In genomic region chr10:107166486-107166885, GRCm38 (mm10) we compare ENCODE assay signal across 29 mouse cellular contexts. TPM values are rescaled to one million over a fixed set of nuclear protein-coding genes. Genes with fewer than 3 reads are reported as not detected.
DNase-seq lines count a peak whose midpoint lies in the region; ATAC-seq and TF ChIP-seq lines count a peak whose summit lies in the region.
"Had no signal": no experiment of that assay in that cellular context is flagged by ENCODE, and none has a peak within 500 bp of the region (broad histone marks: within the 10 kb centered on the region; RNA-seq: fewer than 3 reads in every experiment).

No protein-coding gene starts in this region.

- H3K4me2 ChIP-seq in forebrain, embryonic 11.5 days (ENCODE audit: low read depth, low read length, severe bottlenecking): no peak overlapping the region
- no peak overlapping the region for H3K4me2 ChIP-seq in forebrain, embryonic 13.5 days
- H3K4me2 ChIP-seq in neural tube, embryonic 15.5 days: no peak overlapping the region
- H3K4me2 ChIP-seq: embryonic facial prominence, embryonic 13.5 days; embryonic facial prominence, embryonic 15.5 days had no signal

- DNase-seq in forebrain, embryonic 11.5 days (ENCODE audit: low spot score): no peak
- DNase-seq in left cerebral cortex, adult 2 months (ENCODE audit: extremely low spot score in 1 of 2, low spot score in 2 of 2): no peak
- DNase-seq in left cerebral cortex, adult 9 months (ENCODE audit: low spot score in 2 of 2): no peak
- DNase-seq in brain, adult 2 months (ENCODE audit: low read depth, low spot score): peak; percentile 55
- DNase-seq: adrenal gland, adult 8-10 months; adrenal gland, postnatal 14 days; adrenal gland, postnatal 36 days; B cell, adult 2 months; cerebellum, adult 11 months; cerebellum, adult 18-20 months; cerebellum, adult 8-10 months; cerebellum, adult 9-11 months; cerebellum, postnatal 14 days; cerebellum, postnatal 36 days; embryo, embryonic 11 days had no signal

- H3K36me3 ChIP-seq in forebrain, embryonic 11.5 days (ENCODE audit: control insufficient read depth, insufficient read depth, low read length): no peaks in the 10 kb centered on the region
- H3K36me3 ChIP-seq in forebrain, embryonic 13.5 days (ENCODE audit: poor library complexity, severe bottlenecking): no peaks in the 10 kb centered on the region
- no peaks in the 10 kb centered on the region for H3K36me3 ChIP-seq in neural tube, embryonic 15.5 days
- H3K36me3 ChIP-seq: embryonic facial prominence, embryonic 13.5 days; embryonic facial prominence, embryonic 15.5 days; forebrain, embryonic 10.5 days; G1E had no signal

- intact Hi-C loops in left cerebral cortex, adult 2 months (cut with DNase I): no loop called here

- H3K4me3 ChIP-seq in forebrain, embryonic 11.5 days (ENCODE audit: low read depth, low read length): no peak overlapping the region
- no peak overlapping the region for H3K4me3 ChIP-seq in forebrain, embryonic 13.5 days
- no peak overlapping the region for H3K4me3 ChIP-seq in left cerebral cortex, adult 2 months
- H3K4me3 ChIP-seq in neural tube, embryonic 15.5 days (replicated peaks): no peak overlapping the region
- H3K4me3 ChIP-seq: embryonic facial prominence, embryonic 13.5 days; embryonic facial prominence, embryonic 15.5 days; erythroblast, embryonic 14.5 days; forebrain, embryonic 10.5 days had no signal

- no peaks in the 10 kb centered on the region for H3K9me3 ChIP-seq in forebrain, embryonic 11.5 days (ENCODE audit: control insufficient read depth, low read length)
- no peaks in the 10 kb centered on the region for H3K9me3 ChIP-seq in forebrain, embryonic 13.5 days (replicated peaks)
- H3K9me3 ChIP-seq in neural tube, embryonic 15.5 days (replicated peaks): no peaks in the 10 kb centered on the region
- H3K9me3 ChIP-seq: embryonic facial prominence, embryonic 13.5 days; embryonic facial prominence, embryonic 15.5 days; forebrain, embryonic 10.5 days; G1E had no signal

- H3K27ac ChIP-seq in forebrain, embryonic 11.5 days (ENCODE audit: low read depth, low read length): no peak overlapping the region
- no peak overlapping the region for H3K27ac ChIP-seq in forebrain, embryonic 13.5 days
- H3K27ac ChIP-seq in left cerebral cortex, adult 2 months: peak overlapping the region; percentile 25
- H3K27ac ChIP-seq in neural tube, embryonic 15.5 days (replicated peaks): no peak overlapping the region
- H3K27ac ChIP-seq: embryonic facial prominence, embryonic 13.5 days; embryonic facial prominence, embryonic 15.5 days; forebrain, embryonic 10.5 days had no signal

- TF ChIP-seq CTCF in left cerebral cortex, adult 2 months (IDR thresholded peaks at IDR 0.05): no peak

- H3K4me1 ChIP-seq in forebrain, embryonic 11.5 days (replicated peaks; ENCODE audit: control insufficient read depth, insufficient read depth, low read length): no peaks in the 10 kb centered on the region
- no peaks in the 10 kb centered on the region for H3K4me1 ChIP-seq in forebrain, embryonic 13.5 days
- H3K4me1 ChIP-seq in neural tube, embryonic 15.5 days: no peaks in the 10 kb centered on the region
- H3K4me1 ChIP-seq: embryonic facial prominence, embryonic 13.5 days; embryonic facial prominence, embryonic 15.5 days; forebrain, embryonic 10.5 days had no signal

- no peak overlapping the region for H3K9ac ChIP-seq in forebrain, embryonic 11.5 days (ENCODE audit: low read length)
- H3K9ac ChIP-seq in forebrain, embryonic 13.5 days: no peak overlapping the region
- no peak overlapping the region for H3K9ac ChIP-seq in neural tube, embryonic 15.5 days (replicated peaks)
- H3K9ac ChIP-seq: embryonic facial prominence, embryonic 13.5 days; embryonic facial prominence, embryonic 15.5 days had no signal

- no peaks in the 10 kb centered on the region for H3K27me3 ChIP-seq in forebrain, embryonic 11.5 days (ENCODE audit: control insufficient read depth, insufficient read depth, low read length)
- H3K27me3 ChIP-seq in forebrain, embryonic 13.5 days: no peaks in the 10 kb centered on the region
- no peaks in the 10 kb centered on the region for H3K27me3 ChIP-seq in neural tube, embryonic 15.5 days (replicated peaks)
- H3K27me3 ChIP-seq: CH12.LX; embryonic facial prominence, embryonic 13.5 days; embryonic facial prominence, embryonic 15.5 days had no signal

- 0 out of 2 replicates have a peak, but pooled peaks have one; percentile 46 for ATAC-seq in forebrain, embryonic 11.5 days (replicated peaks; ENCODE audit: low FRiP score)
- no peak for ATAC-seq in forebrain, embryonic 13.5 days
- no peak for ATAC-seq in neural tube, embryonic 15.5 days (ENCODE audit: low FRiP score)
- ATAC-seq: activated CD4-positive, CD25-positive, alpha-beta regulatory T cell, adult 4 months; CD4-positive, CD25-positive, alpha-beta regulatory T cell, adult 4 months; forebrain, embryonic 14.5 days; forebrain, embryonic 16.5 days; Patski had no signal

- 94% methylated on average over 3 of the region's 3 CpGs for WGBS in forebrain, embryonic 11.5 days
- 91% methylated on average over 3 of the region's 3 CpGs for WGBS in forebrain, embryonic 13.5 days
- WGBS in neural tube, embryonic 15.5 days: 91% methylated on average over 3 of the region's 3 CpGs

RNA-seq across cellular contexts. Expression of gene Acss3, which starts 43.0 kb away (rescaled TPM):
- 2.8 and 3.4 TPM in 2 replicates for polyA plus RNA-seq in forebrain, embryonic 11.5 days (2014; fragmentation: Nextera tagmentation; extraction: Ambion mirVana)
- polyA plus RNA-seq in forebrain, embryonic 13.5 days (2015; fragmentation: Nextera tagmentation; extraction: Ambion mirVana): 0.58 and 0.91 TPM in 2 replicates
- total RNA-seq in left cerebral cortex, adult 2 months (2021): 1 to 10 TPM in 1 of 2 experiments, under 1 TPM in 1; 0.82 to 1.2 TPM
- polyA plus RNA-seq in neural tube, embryonic 15.5 days (2015; fragmentation: Nextera tagmentation; extraction: Ambion mirVana): 0.68 and 0.79 TPM in 2 replicates
- total RNA-seq: CH12.LX; common myeloid progenitor, adult 5-6 weeks had no signal
- polyA plus RNA-seq: activated CD4-positive, CD25-positive, alpha-beta regulatory T cell, adult 4 months; CD4-positive, CD25-positive, alpha-beta regulatory T cell, adult 4 months; erythroblast, embryonic 14.5 days; G1E had no signal
